Mouse (Mus musculus) heart, postnatal 0 days (tissue): ENCODE data around the gene Prkacb. TPM values are rescaled to one million over a fixed set of nuclear protein-coding genes. Genes with fewer than 3 reads are reported as not detected.

Experiments used
- ATAC-seq: fragments of 200-750 bp; cut with Nextera tagmentation; 2 replicates; pipeline ENCODE4 v1.8.0; 2017; ENCODE audit warnings: low read depth, moderate number of reproducible peaks, moderate library complexity; ENCODE audit not compliant: insufficient read depth
- DNase-seq: peaks from one replicate; pipeline ENCODE4 v3.0.0-alpha.2; 2016; ENCODE audit warnings: low spot score
- H3K27ac ChIP-seq: fragments of 300-500 bp; sonication (generic); 2 replicates; pipeline ENCODE4 v1.5.1; 2014; ENCODE audit warnings: low read depth, mild to moderate bottlenecking
- H3K27me3 ChIP-seq: fragments of 300-500 bp; sonication (generic); 2 replicates; pipeline ENCODE4 v1.6.1; 2014; ENCODE audit warnings: low read length, mixed read lengths; ENCODE audit not compliant: control insufficient read depth, insufficient read depth
- H3K36me3 ChIP-seq: fragments of 300-500 bp; sonication (generic); replicated peaks from 2 replicates; pipeline ENCODE4 v1.6.1; 2014; ENCODE audit warnings: low read length, mixed read lengths; ENCODE audit not compliant: control insufficient read depth, insufficient read depth
- H3K4me1 ChIP-seq: fragments of 300-500 bp; sonication (generic); 2 replicates; pipeline ENCODE4 v1.6.1; 2014; ENCODE audit warnings: antibody characterized with exemption; ENCODE audit not compliant: control insufficient read depth, insufficient read depth
- H3K4me2 ChIP-seq: fragments of 300-500 bp; sonication (generic); 2 replicates; pipeline ENCODE4 v1.6.1; 2014; ENCODE audit warnings: low read depth, mild to moderate bottlenecking, low read length, moderate library complexity
- H3K4me3 ChIP-seq: fragments of 300-500 bp; sonication (generic); 2 replicates; pipeline ENCODE4 v1.5.1; 2014; ENCODE audit warnings: low read depth, low read length
- H3K9ac ChIP-seq: fragments of 300-500 bp; sonication (generic); replicated peaks from 2 replicates; pipeline ENCODE4 v1.6.1; 2014; ENCODE audit warnings: low read depth, low read length, mixed read lengths
- H3K9me3 ChIP-seq: fragments of 300-500 bp; sonication (generic); replicated peaks from 2 replicates; pipeline ENCODE4 v1.6.1; 2016; ENCODE audit warnings: low read length; ENCODE audit not compliant: control insufficient read depth
- CTCF ChIP-seq: IDR thresholded peaks from 2 replicates; pipeline ENCODE4 v1.5.1; 2016; ENCODE audit warnings: antibody characterized with exemption, control low read depth, low read depth
- EP300 ChIP-seq: IDR thresholded peaks from 2 replicates; pipeline ENCODE4 v1.6.1; 2016; ENCODE audit warnings: antibody characterized with exemption, low read depth
- WGBS: fragments of 180-500 bp; shearing (Covaris S2); extraction: QIAGEN DNeasy Blood & Tissue Kit; methylation state at CpG from one replicate; pipeline ENCODE4 v1.1.7; 2014; 5-methylcytosine and 5-hydroxymethylcytosine counted together
- polyA plus RNA-seq: library from polyadenylated mRNA; unstranded; fragments of >200 nt; fragmentation: Nextera tagmentation; extraction: Ambion mirVana; gene quantifications from 2 replicates; pipeline ENCODE4 v1.2.1, GENCODE M21; 2015
- total RNA-seq: library from RNA; depleted of rRNA; stranded (reverse); fragments of >200 nt; gene quantifications from 2 replicates; pipeline ENCODE4 v1.2.3, GENCODE M21; 2014; ENCODE audit warnings: low replicate concordance

Prkacb gene
- total and polyA plus RNA-seq, 2 experiments from 2014 or later, result 41.7 to 58.6 TPM

DNA sequence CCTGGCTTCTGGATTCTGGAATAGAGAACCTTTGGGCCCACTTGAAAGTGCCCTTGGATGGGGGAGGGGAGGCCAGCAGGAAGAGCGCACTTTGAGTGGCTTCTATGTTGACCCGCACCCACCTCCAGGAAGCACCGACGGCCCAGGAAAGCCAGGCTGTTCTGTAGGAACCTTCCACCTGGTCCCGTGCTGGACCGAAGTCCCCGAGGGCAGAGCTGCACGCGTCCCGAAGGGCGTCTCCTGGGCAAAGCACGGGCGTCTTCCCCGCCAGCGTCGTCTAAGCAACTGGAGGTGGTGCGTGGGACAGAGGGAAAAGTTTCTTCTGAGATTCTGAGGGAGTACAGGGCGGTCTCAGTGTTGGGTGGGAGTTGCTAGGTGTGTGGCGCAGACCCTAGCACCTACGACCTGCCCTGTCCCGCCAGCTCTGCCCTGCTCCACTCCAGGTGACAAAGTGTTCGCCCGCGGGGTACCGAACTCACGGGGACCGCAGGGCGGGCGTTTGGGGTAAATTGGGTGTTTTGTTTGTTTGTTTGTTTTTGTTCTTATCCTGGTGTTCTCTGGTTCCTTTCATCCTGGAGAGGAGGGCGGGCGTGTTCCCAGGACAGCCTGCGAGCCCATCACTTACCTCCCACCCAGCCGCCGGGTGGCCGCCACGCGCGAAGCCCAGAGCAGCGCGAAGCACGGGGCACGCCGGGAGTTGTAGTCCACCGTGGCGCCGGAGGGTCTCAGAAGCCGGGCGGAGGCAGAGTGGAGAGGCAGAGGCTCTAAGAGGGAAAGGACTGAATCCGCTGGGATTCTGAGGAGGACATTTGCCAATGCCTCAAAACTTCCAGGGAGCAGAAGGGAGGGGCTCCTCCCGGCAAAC, 127.7 kb downstream of the Prkacb start, which contains the start of gene Samd13:
TSS of gene Samd13 (minus strand) at position 782 of the 865 bp plus-strand sequence.
- Histone ChIP-seq H3K36me3 (no peaks in the 10 kb centered on the region), H3K4me1 (peaks cover 24% of the 10 kb centered on the region), H3K9ac (peak within 1 kb of the TSS; percentile 52), H3K27me3 (no peaks in the 10 kb centered on the region), H3K27ac (peak within 1 kb of the TSS; percentile 27; the same call in 1 of the 2 replicates), H3K9me3 (no peaks in the 10 kb centered on the region), H3K4me3 (peak within 1 kb of the TSS; percentile 52), H3K4me2 (peak within 1 kb of the TSS; percentile 89)
- DNase-seq (no peak), ATAC-seq (peak; percentile 77)
- WGBS, result 1% methylated on average over 50 of the region's 50 CpGs
- TF ChIP-seq CTCF (no peak), EP300 (no peak)

DNA sequence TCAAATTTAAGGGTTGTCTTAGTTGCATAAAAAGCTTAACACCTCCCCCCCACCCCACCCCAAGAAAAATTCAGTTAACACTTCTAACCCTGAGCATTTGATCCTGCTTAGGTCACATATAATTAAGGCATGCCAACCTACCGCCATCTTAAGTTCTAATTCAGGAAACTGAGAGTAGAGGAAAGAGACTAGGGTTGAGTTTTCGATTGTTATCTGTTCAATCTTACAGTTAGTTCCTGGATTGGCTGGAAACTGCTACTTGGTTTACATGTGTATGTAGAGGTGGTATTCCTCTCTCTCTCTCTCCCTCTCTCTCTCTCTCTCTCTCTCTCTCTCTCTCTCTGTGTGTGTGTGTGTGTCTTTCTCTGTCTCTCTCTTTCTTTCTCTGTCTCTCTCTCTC, 129.7 kb downstream of the Prkacb start:
- ATAC-seq, result no peak

DNA sequence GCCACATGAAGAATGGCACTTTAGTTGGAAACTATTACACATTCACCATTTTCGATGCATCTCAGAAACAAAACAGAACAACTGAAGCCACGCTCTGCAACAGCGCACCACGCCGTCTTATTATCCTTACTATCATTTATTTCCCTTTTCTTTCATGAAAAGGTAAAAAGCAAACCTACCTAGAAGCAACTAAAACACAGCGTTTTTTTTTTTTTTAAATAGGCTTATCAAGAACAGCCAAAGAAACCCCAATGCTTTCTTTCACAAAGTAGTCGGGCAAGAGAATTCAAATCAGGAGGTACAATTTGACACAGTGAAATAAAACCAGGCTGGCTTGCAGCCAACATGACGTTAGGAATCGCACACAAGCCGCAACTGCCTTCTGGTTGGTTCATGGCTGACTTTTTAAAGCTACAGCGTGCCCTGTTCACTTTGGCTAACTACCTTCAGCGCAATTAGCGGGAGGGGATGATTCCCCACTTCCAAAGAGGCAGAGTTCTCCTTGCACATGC, 130.6 kb downstream of the Prkacb start:
- TF ChIP-seq CTCF (no peak), EP300 (no peak)
- H3K4me1 ChIP-seq, result peaks cover 13% of the 10 kb centered on the region
- DNase-seq (peak; percentile 63), ATAC-seq (peak; percentile 35; the same call in 1 of the 2 replicates)
- H3K27me3 ChIP-seq, result no peaks in the 10 kb centered on the region
- 26% methylated on average over 13 of the region's 13 CpGs for WGBS
- peak overlapping the region; percentile 64 for H3K9ac ChIP-seq
- peak overlapping the region; percentile 73 for H3K27ac ChIP-seq
- no peaks in the 10 kb centered on the region for H3K9me3 ChIP-seq
- H3K36me3 ChIP-seq, result no peaks in the 10 kb centered on the region
- peak overlapping the region; percentile 33 for H3K4me3 ChIP-seq
- peak overlapping the region; percentile 57 for H3K4me2 ChIP-seq

More for the DNA sequence above, 129.7 kb downstream of the Prkacb start:
- DNase-seq, result no peak
- 59% methylated on average over 2 of the region's 2 CpGs for WGBS
- Histone ChIP-seq H3K9me3 (no peaks in the 10 kb centered on the region), H3K27me3 (no peaks in the 10 kb centered on the region), H3K4me3 (no peak overlapping the region), H3K4me1 (peaks cover 22% of the 10 kb centered on the region), H3K9ac (no peak overlapping the region), H3K4me2 (peak overlapping the region; percentile 57), H3K27ac (peak overlapping the region; percentile 73; the same call in 1 of the 2 replicates), H3K36me3 (no peaks in the 10 kb centered on the region)
- TF ChIP-seq CTCF, result no peak
- TF ChIP-seq EP300, result no peak

DNA sequence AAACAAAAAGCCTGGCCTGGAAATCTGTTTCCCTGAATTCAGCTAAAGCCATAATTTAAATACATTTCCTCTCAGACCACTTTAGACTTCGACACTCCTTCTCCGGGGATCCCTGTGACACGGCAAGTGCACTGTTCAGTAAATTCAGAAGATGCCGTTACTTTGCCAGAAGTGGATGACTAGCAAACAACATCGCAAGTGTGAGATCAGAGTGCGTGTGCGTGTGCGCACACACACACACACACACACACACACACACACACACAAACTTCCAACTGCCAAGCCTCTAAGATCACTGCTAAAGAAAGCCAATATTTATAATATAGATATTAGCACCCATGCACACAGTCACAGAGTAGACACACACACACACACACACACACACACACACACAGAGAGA, 131.1 kb downstream of the Prkacb start:
- Histone ChIP-seq H3K9ac (peak overlapping the region; percentile 64; the same call in 1 of the 2 replicates), H3K9me3 (no peaks in the 10 kb centered on the region), H3K36me3 (no peaks in the 10 kb centered on the region), H3K4me2 (peak overlapping the region; percentile 57), H3K4me3 (peak overlapping the region; percentile 33), H3K27ac (peak overlapping the region; percentile 73), H3K27me3 (no peaks in the 10 kb centered on the region), H3K4me1 (peaks cover 10% of the 10 kb centered on the region)
- TF ChIP-seq EP300 (no peak), CTCF (no peak)
- WGBS, result 47% methylated on average over 8 of the region's 8 CpGs
- no peak for DNase-seq
- ATAC-seq, result no peak

DNA sequence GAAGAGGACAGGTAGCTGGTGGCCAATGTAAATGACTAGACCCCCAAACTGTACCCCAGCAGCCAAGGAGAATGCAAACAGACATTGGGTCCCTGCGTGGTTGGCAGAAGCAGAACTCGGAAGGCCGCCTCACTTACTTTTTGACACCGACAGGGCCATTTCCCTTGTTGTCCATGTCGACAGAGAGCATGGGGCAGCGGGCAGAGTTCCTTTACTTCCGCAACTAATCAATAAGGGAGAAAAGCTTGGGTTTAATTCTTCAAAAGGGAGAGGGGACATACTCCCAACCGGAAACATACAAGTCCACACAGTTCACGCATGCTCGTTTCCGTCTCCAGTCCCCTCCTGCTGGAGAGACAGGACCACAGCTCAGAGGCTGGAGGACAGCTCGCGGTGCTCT, 132.2 kb downstream of the Prkacb start:
- no peak for TF ChIP-seq EP300
- no peak for TF ChIP-seq CTCF
- H3K9me3 ChIP-seq, result no peaks in the 10 kb centered on the region
- no peak overlapping the region for H3K9ac ChIP-seq
- no peaks in the 10 kb centered on the region for H3K27me3 ChIP-seq
- no peak for DNase-seq
- no peak overlapping the region for H3K4me3 ChIP-seq
- H3K4me1 ChIP-seq, result peaks cover 6% of the 10 kb centered on the region
- no peak overlapping the region for H3K4me2 ChIP-seq
- 91% methylated on average over 13 of the region's 13 CpGs for WGBS
- no peak for ATAC-seq
- no peaks in the 10 kb centered on the region for H3K36me3 ChIP-seq
- H3K27ac ChIP-seq, result no peak overlapping the region
